Mouse (Mus musculus) liver, embryonic 14.5 days (tissue): ENCODE results near the gene Arhgef17.

ENCODE experiments used
- CTCF ChIP-seq: IDR thresholded peaks from 2 replicates; pipeline ENCODE4 v1.5.1; 2016; ENCODE audit warnings: antibody characterized with exemption, low read depth, control low read depth
- EP300 ChIP-seq: IDR thresholded peaks from 2 replicates; pipeline ENCODE4 v1.6.1; 2016; ENCODE audit warnings: antibody characterized with exemption, low read depth

DNA sequence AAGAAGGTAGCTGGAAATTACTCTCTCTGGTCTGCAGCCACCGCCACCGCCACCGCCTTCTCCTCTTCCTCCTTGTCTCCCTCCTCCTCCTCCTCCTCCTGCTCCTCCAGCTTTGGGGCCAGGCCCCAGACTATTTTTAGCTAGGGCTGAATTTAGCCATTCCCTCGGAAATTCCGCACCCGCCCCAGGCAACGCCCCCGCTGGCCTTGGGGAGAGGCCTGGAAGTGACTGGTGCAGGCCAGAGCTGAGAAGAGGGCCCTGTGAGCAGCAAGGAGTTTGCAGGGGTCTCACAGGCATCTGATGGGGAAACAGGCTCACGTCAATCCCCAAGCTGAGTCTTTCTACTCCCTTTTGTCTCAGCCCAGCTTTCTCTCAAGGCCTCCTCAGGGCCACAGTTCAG is 13.7 kb downstream of the Arhgef17 start:
- TF ChIP-seq CTCF (no peak), EP300 (no peak)
